Mouse (Mus musculus): Measurements from ENCODE around the gene Irf7. TPM values are rescaled to one million over a fixed set of nuclear protein-coding genes. Genes with fewer than 3 reads are reported as not detected.

The Irf7 gene
- polyA plus RNA-seq, 1 experiment from 2014 or later = 3.1 TPM

DNA sequence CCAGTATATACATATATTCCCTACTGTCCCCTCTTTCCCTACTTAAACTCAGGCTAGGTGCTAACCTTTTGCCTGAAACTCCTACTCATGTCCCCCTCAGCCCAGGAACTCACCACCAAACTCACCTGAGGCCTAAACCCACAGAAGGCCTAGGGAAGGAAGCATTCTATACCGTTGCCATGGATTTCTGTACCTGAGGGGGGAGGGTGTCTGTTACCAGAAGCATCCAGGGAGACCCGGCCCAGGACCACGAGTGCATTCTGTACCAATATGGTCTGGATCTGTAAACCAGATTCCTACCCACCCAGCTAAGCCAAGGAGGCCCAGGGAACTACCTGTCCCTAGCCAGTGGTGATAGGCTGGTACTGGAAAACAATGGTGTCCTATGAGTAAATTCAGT lies 52.0 kb downstream of the Irf7 start:
- no peaks in the 10 kb centered on the region for H3K9me3 ChIP-seq (ENCODE audit: control insufficient read depth, low read length)
- peak overlapping the region; percentile 85 for H3K27ac ChIP-seq (ENCODE audit: low read depth)
- peaks cover 14% of the 10 kb centered on the region; the same call in 1 of the 2 replicates for H3K4me1 ChIP-seq (replicated peaks; ENCODE audit: control insufficient read depth, insufficient read depth, low read length)
- ATAC-seq (replicated peaks; ENCODE audit: low FRiP score, low TSS enrichment, low read depth) = no peak
- H3K4me3 ChIP-seq (ENCODE audit: low read depth, low read length) = no peak overlapping the region
- peak overlapping the region; percentile 84 for H3K4me2 ChIP-seq (ENCODE audit: low read length)
- peaks cover 9% of the 10 kb centered on the region; the same call in 1 of the 2 replicates for H3K36me3 ChIP-seq (ENCODE audit: control insufficient read depth, insufficient read depth, low read length)
- no peak overlapping the region for H3K9ac ChIP-seq (ENCODE audit: low read length)
- no peaks in the 10 kb centered on the region for H3K27me3 ChIP-seq (replicated peaks; ENCODE audit: control insufficient read depth, insufficient read depth, low read length)
- WGBS = 66% methylated on average over 3 of the region's 3 CpGs
- DNase-seq (ENCODE audit: low spot score) = no peak

DNA sequence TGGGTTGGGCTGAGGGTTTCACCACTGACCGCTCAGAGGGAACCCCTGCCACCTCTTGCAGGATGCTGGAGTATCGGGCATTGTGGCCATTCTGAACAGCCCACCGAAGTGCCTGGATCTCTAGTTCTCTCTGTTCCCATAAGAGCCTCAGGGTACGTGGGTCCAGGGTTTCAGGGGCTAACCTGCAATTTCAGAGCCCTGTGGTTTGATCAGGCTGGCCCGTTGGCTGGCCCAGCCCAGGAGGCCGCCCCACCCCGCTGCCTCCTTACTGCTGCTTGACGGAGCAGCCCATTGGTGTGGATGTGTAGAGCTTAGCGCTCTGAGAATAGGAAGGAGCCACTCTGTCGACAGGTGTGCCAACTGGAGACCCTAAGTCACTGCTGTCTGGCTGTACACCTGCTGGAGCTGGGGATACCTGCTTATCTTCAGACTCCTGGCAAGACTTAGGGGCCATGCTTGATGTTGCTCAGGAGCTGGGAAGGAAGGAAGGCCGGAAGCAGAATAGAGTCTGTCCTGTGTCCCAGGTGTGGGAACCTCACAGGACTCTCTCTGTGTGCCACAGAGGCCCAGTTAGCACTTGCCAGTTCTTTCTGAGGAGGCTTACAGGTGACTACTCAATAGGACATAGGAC lies 52.6 kb downstream of the Irf7 start, which contains the start of gene Lmntd2:
Lmntd2 (minus strand) TSS at position 476 of the 631 bp plus-strand sequence.
- peaks cover 14% of the 10 kb centered on the region; the same call in 1 of the 2 replicates for H3K4me1 ChIP-seq (replicated peaks; ENCODE audit: control insufficient read depth, insufficient read depth, low read length)

DNA sequence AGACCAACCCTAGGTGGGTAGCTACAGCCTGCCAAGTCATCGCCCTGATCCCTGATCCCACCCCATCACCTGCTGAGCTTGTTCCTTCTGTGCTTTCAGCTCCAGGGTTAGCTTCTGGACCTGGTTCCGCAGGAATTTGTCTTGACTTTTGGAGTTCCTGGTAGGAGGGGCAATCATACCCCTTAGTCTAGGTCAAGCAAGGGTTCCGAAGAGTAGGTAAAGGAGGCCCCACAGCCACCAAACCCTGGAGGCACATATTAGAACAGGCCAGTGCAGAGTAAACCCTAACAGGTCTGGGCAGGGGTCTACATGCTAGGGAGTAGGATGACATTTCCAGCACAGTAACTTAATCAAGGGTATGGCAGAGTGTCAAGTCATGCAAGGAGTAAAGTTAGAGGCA lies 53.1 kb downstream of the Irf7 start:
- Histone ChIP-seq H3K36me3 (ENCODE audit: control insufficient read depth, insufficient read depth, low read length) (peaks cover 1% of the 10 kb centered on the region; the same call in 1 of the 2 replicates), H3K4me3 (ENCODE audit: low read depth, low read length) (no peak overlapping the region), H3K27ac (ENCODE audit: low read depth) (no peak overlapping the region), H3K9me3 (ENCODE audit: control insufficient read depth, low read length) (no peaks in the 10 kb centered on the region), H3K4me2 (ENCODE audit: low read length) (no peak overlapping the region), H3K27me3 (replicated peaks; ENCODE audit: control insufficient read depth, insufficient read depth, low read length) (no peaks in the 10 kb centered on the region), H3K9ac (ENCODE audit: low read length) (no peak overlapping the region), H3K4me1 (replicated peaks; ENCODE audit: control insufficient read depth, insufficient read depth, low read length) (peaks cover 14% of the 10 kb centered on the region; the same call in 1 of the 2 replicates)
- 87% methylated on average over 3 of the region's 3 CpGs for WGBS
- ATAC-seq (replicated peaks; ENCODE audit: low FRiP score, low TSS enrichment, low read depth) = no peak
- no peak for DNase-seq (ENCODE audit: low spot score)

More for the DNA sequence above, 52.6 kb downstream of the Irf7 start, which contains the start of gene Lmntd2:
- ATAC-seq (replicated peaks; ENCODE audit: low FRiP score, low TSS enrichment, low read depth) (no peak), DNase-seq (ENCODE audit: low spot score) (no peak)
- WGBS = 89% methylated on average over 11 of the region's 11 CpGs
- Histone ChIP-seq H3K27me3 (replicated peaks; ENCODE audit: control insufficient read depth, insufficient read depth, low read length) (no peaks in the 10 kb centered on the region), H3K9me3 (ENCODE audit: control insufficient read depth, low read length) (no peaks in the 10 kb centered on the region), H3K27ac (ENCODE audit: low read depth) (peak within 1 kb of the TSS; percentile 85), H3K9ac (ENCODE audit: low read length) (peak within 1 kb of the TSS; percentile 64), H3K4me2 (ENCODE audit: low read length) (peak within 1 kb of the TSS; percentile 84), H3K36me3 (ENCODE audit: control insufficient read depth, insufficient read depth, low read length) (peaks cover 4% of the 10 kb centered on the region; the same call in 1 of the 2 replicates), H3K4me3 (ENCODE audit: low read depth, low read length) (peak within 1 kb of the TSS; percentile 62)

MicroRNAs encoded within 50 kb of the gene (microRNA counts, 519-probe panel; counts per million panel counts)
- 4,367 counts per million, percentile 70 among the panel's probes with 10 or more counts for microRNA mmu-miR-210

Small RNA genes lying within 50 kb of the gene (microRNA-seq; reads per million reads assigned to microRNA genes)
- gene Mir210 = 846 reads per million, percentile 77 among the genes with 10 or more reads in this experiment

Other genes with a start within 250 kb of the Irf7 start
- 0.78 and 1.2 TPM in 2 replicates for gene Ifitm6, start 248.6 kb downstream of the Irf7 start, polyA plus RNA-seq (2014; fragmentation: Nextera tagmentation; extraction: Ambion mirVana)
- not detected in 2 replicates for gene Gm17387, start 237.3 kb downstream of the Irf7 start, polyA plus RNA-seq (2014; fragmentation: Nextera tagmentation; extraction: Ambion mirVana)
- gene B4galnt4, start 205.4 kb downstream of the Irf7 start, polyA plus RNA-seq (2014; fragmentation: Nextera tagmentation; extraction: Ambion mirVana) = 9.2 and 13.6 TPM in 2 replicates
- gene Pkp3, start 188.3 kb downstream of the Irf7 start, polyA plus RNA-seq (2014; fragmentation: Nextera tagmentation; extraction: Ambion mirVana) = 11.6 and 14.7 TPM in 2 replicates
- gene Sigirr, start 165.9 kb downstream of the Irf7 start, polyA plus RNA-seq (2014; fragmentation: Nextera tagmentation; extraction: Ambion mirVana) = 10.6 and 11.2 TPM in 2 replicates
- 18.5 and 20.3 TPM in 2 replicates for gene Ano9, start 148.7 kb downstream of the Irf7 start, polyA plus RNA-seq (2014; fragmentation: Nextera tagmentation; extraction: Ambion mirVana)
- 62.6 and 63.9 TPM in 2 replicates for gene Ptdss2, start 144.1 kb downstream of the Irf7 start, polyA plus RNA-seq (2014; fragmentation: Nextera tagmentation; extraction: Ambion mirVana)
- 121 and 123 TPM in 2 replicates for gene Rnh1, start 93.6 kb downstream of the Irf7 start, polyA plus RNA-seq (2014; fragmentation: Nextera tagmentation; extraction: Ambion mirVana)
- 72.6 and 96.6 TPM in 2 replicates for gene Hras, start 72.5 kb downstream of the Irf7 start, polyA plus RNA-seq (2014; fragmentation: Nextera tagmentation; extraction: Ambion mirVana)
- gene Lrrc56, start 72.3 kb downstream of the Irf7 start, polyA plus RNA-seq (2014; fragmentation: Nextera tagmentation; extraction: Ambion mirVana) = 3.9 and 4.9 TPM in 2 replicates
- gene Lmntd2, start 52.4 kb downstream of the Irf7 start, polyA plus RNA-seq (2014; fragmentation: Nextera tagmentation; extraction: Ambion mirVana) = 2.7 and 2.8 TPM in 2 replicates
- gene Rassf7, start 50.6 kb downstream of the Irf7 start, polyA plus RNA-seq (2014; fragmentation: Nextera tagmentation; extraction: Ambion mirVana) = 60.3 and 61.4 TPM in 2 replicates
- gene Phrf1, start 37.7 kb downstream of the Irf7 start, polyA plus RNA-seq (2014; fragmentation: Nextera tagmentation; extraction: Ambion mirVana) = 73.3 and 80.7 TPM in 2 replicates
- 31.9 and 36.8 TPM in 2 replicates for gene Cdhr5, start 10.3 kb upstream of the Irf7 start, polyA plus RNA-seq (2014; fragmentation: Nextera tagmentation; extraction: Ambion mirVana)
- gene Sct, start 12.7 kb upstream of the Irf7 start, polyA plus RNA-seq (2014; fragmentation: Nextera tagmentation; extraction: Ambion mirVana) = 136 and 201 TPM in 2 replicates
- gene Drd4, start 25.5 kb upstream of the Irf7 start, polyA plus RNA-seq (2014; fragmentation: Nextera tagmentation; extraction: Ambion mirVana) = 0.39 and 0.93 TPM in 2 replicates
- 86.2 and 90.9 TPM in 2 replicates for gene Deaf1, start 61.2 kb upstream of the Irf7 start, polyA plus RNA-seq (2014; fragmentation: Nextera tagmentation; extraction: Ambion mirVana)
- 23.1 and 27.0 TPM in 2 replicates for gene Tmem80, start 61.3 kb upstream of the Irf7 start, polyA plus RNA-seq (2014; fragmentation: Nextera tagmentation; extraction: Ambion mirVana)
- gene Eps8l2, start 72.4 kb upstream of the Irf7 start, polyA plus RNA-seq (2014; fragmentation: Nextera tagmentation; extraction: Ambion mirVana) = 49.4 and 61.2 TPM in 2 replicates
- 339 and 344 TPM in 2 replicates for gene Taldo1, start 125.7 kb upstream of the Irf7 start, polyA plus RNA-seq (2014; fragmentation: Nextera tagmentation; extraction: Ambion mirVana)
- gene Gatd1, start 147.7 kb upstream of the Irf7 start, polyA plus RNA-seq (2014; fragmentation: Nextera tagmentation; extraction: Ambion mirVana) = 49.2 and 56.2 TPM in 2 replicates
- 1.5 and 1.8 TPM in 2 replicates for gene Cend1, start 163.0 kb upstream of the Irf7 start, polyA plus RNA-seq (2014; fragmentation: Nextera tagmentation; extraction: Ambion mirVana)
- gene Slc25a22, start 171.4 kb upstream of the Irf7 start, polyA plus RNA-seq (2014; fragmentation: Nextera tagmentation; extraction: Ambion mirVana) = 34.7 and 35.3 TPM in 2 replicates
- gene Pidd1, start 177.5 kb upstream of the Irf7 start, polyA plus RNA-seq (2014; fragmentation: Nextera tagmentation; extraction: Ambion mirVana) = 10.6 and 11.5 TPM in 2 replicates
- gene Rplp2, start 180.9 kb upstream of the Irf7 start, polyA plus RNA-seq (2014; fragmentation: Nextera tagmentation; extraction: Ambion mirVana) = 1,554 and 1,709 TPM in 2 replicates
- 24.6 and 30.2 TPM in 2 replicates for gene Pnpla2, start 188.7 kb upstream of the Irf7 start, polyA plus RNA-seq (2014; fragmentation: Nextera tagmentation; extraction: Ambion mirVana)
- 13.8 and 14.0 TPM in 2 replicates for gene Cracr2b, start 194.6 kb upstream of the Irf7 start, polyA plus RNA-seq (2014; fragmentation: Nextera tagmentation; extraction: Ambion mirVana)
- gene Cd151, start 200.9 kb upstream of the Irf7 start, polyA plus RNA-seq (2014; fragmentation: Nextera tagmentation; extraction: Ambion mirVana) = 73.4 and 73.5 TPM in 2 replicates
- 67.7 and 73.4 TPM in 2 replicates for gene Polr2l, start 208.7 kb upstream of the Irf7 start, polyA plus RNA-seq (2014; fragmentation: Nextera tagmentation; extraction: Ambion mirVana)
- 75.1 and 83.9 TPM in 2 replicates for gene Tspan4, start 208.8 kb upstream of the Irf7 start, polyA plus RNA-seq (2014; fragmentation: Nextera tagmentation; extraction: Ambion mirVana)

All from intestine, embryonic 14.5 days (tissue).